Mouse (Mus musculus): ENCODE results near the gene Nos2.
A peak's percentile ranks its signal among the peaks of the same experiment; 100 is the strongest.

The Nos2 gene

GRCm38 (mm10) chr11:78920411-78920939 is at the start of gene Nos2:
Gene Nos2, plus strand, starts transcription at chr11:78920787.
- no peak for DNase-seq (ENCODE audit: low read depth)

GRCm38 (mm10) chr11:78870891-78871290 is 49.7 kb upstream of the Nos2 start:
- peak; percentile 9 for DNase-seq (ENCODE audit: low read depth)

GRCm38 (mm10) chr11:78872782-78873181 is 47.8 kb upstream of the Nos2 start:
- DNase-seq (ENCODE audit: low read depth): no peak

- no peak for DNase-seq (ENCODE audit: low read depth)
Observed at GRCm38 (mm10) chr11:78879727-78880126, 40.9 kb upstream of the Nos2 start.

GRCm38 (mm10) chr11:78886693-78887092 is 33.9 kb upstream of the Nos2 start:
- DNase-seq (ENCODE audit: low read depth): no peak

DNA sequence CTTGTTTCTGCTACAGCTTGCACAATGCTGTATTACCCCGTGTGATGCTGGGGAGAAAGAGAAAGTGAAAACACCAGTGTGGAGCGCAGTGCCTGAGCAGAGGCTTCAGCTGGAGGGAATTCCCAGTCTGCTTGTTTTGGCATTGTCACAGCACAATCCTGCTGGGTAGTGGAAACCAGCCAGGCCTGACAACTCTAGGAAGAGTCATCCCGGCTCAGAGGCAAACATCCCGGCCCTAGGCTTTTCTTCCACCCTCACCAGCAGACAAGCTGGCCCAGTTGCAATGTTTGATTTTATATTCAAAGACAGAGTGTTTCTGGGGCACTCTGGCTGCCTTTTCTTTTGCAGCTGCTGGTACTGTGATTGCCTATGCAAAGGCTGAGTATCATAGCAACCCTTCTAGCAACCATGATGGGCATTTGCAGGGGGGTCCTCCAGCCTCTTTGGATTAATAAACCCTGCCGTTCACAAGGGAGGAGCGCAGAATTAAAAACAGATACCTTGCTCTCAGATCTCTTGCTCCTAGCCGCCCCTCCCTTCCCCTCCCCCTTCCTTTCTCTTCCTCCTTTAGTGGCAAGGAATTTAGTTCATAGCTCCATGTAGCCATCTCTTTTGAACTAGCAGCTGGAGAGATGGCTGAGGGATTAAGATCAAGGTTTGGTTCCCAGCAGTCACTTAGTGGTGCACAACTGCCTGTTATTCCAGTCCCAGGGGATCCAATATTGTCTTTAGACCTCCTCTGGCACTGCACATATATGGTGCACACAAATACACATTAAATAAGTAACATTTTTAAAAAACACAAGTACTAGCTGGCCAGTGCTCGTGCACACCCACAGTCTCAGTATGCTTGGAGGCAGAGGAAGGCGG is 33.2 kb upstream of the Nos2 start:
- DNase-seq (ENCODE audit: low read depth): no peak

- DNase-seq (ENCODE audit: low read depth): no peak
Observed at GRCm38 (mm10) chr11:78889156-78889555, 31.4 kb upstream of the Nos2 start.

DNA sequence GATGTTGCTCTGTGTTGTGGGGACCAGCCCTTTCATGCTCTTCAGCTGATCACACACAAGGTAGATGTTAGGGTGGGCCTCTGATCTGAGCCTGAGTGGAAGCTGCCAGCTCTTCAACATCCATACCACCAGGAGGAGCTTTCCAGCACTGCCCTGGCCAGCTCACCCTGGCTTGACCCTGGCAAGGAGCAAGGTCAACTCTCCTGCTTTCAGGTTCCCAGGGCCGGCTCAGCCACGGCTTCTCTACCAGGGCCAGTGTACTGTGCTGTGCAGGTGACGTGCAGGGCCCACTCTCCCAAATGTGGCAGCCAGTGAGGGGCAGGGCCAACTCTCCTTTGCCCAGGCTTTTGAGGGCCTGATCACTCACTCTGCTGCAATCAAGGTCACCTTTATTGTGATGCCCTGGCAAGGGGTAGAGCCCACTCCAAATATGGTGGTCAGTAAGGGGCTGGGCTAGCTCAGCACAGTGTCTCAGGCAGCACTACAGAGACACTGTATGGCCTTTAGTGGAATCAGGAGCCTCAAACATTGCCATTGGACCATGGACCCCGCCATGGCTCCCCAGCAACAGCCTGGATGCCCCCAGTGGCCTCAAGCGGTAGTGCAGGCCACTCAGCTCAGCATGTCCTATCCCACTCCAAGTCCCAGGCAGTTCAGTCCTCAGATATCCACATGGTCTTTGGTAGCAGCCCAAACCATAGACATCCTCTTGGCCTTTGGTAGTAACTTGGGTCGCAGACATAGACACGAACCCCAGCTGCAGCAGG is 24.0 kb upstream of the Nos2 start:
- peak; percentile 11 for DNase-seq (ENCODE audit: low read depth)

- no peak for DNase-seq (ENCODE audit: low read depth)
Observed at GRCm38 (mm10) chr11:78915473-78915872, 5.1 kb upstream of the Nos2 start.

- no peak for DNase-seq (ENCODE audit: low read depth)
Observed at GRCm38 (mm10) chr11:78916410-78916809, 4.2 kb upstream of the Nos2 start.

- DNase-seq (ENCODE audit: low read depth): no peak
Observed at GRCm38 (mm10) chr11:78919745-78920144, 842 bp upstream of the Nos2 start.

- peak; percentile 23 for DNase-seq (ENCODE audit: low read depth)
Observed at GRCm38 (mm10) chr11:78922678-78923407, 2.3 kb downstream of the Nos2 start.

DNA sequence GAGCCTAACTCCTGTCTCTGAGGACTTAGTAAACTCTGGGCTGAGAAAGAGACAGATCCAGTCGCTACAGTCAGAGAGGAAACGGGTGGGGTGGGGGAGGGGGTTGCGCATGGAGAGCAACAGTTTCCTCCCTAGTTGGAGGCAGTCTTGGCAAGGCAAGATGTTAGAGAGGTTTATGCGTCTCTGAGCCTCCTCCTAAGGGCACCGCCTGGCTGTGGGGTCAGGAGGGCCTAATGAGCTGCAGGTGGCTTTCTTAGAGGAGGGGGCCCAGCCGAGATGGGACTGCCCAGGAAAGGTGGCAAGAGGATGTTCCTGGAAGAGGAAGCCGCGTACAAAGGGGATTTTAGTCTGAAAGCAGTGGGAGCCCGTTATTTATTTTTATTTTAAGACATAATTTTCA is 3.5 kb downstream of the Nos2 start:
- DNase-seq (ENCODE audit: low read depth): no peak

DNA sequence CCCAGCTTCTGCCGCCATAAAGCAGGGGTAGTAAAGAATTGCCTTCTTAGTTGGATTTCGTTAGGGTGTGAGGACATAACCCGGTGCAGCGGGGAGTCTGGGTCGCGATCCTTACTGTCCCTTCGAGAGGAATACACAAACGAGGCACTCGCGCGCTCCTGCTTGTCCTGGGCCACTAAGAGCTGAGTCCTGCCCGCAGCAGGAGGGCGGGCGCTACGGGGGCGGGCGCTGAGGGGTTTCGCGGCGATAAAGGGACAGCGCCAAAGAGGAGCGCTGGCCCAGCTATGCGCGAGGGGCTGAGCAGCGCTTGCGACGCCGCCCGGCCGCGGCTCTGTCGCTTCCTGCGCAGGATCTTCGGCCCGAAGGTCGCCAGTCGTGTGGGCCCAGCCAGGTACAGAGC is 4.3 kb downstream of the Nos2 start:
- no peak for DNase-seq (ENCODE audit: low read depth)

GRCm38 (mm10) chr11:78929345-78929744 is 8.8 kb downstream of the Nos2 start:
- DNase-seq (ENCODE audit: low read depth): no peak

GRCm38 (mm10) chr11:78934307-78934706 is 13.7 kb downstream of the Nos2 start:
- no peak for DNase-seq (ENCODE audit: low read depth)

DNA sequence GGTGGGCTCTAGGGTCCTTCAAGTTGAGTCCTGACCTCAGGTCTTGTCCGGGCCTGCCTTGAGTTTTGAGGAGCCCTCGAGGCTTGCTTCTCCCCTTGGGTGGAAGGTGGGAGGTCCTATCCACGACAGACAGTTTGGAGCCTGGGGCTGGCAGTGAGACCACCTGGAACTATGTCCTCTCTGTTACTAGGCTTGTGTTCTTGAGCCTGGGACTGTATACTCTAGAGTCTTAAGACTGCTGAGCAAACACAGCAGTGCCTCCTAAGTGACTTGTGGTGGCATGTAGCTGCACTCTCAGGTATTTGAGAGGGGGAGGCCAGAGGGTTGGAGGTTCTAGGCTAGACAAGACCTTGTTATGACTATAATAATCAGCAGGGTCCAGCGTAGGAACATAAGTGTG is 14.1 kb downstream of the Nos2 start:
- DNase-seq (ENCODE audit: low read depth): no peak

GRCm38 (mm10) chr11:78935178-78935577 is 14.6 kb downstream of the Nos2 start:
- no peak for DNase-seq (ENCODE audit: low read depth)

GRCm38 (mm10) chr11:78943083-78943482 is 22.5 kb downstream of the Nos2 start:
- DNase-seq (ENCODE audit: low read depth): no peak

GRCm38 (mm10) chr11:78950365-78950764 is 29.8 kb downstream of the Nos2 start:
- no peak for DNase-seq (ENCODE audit: low read depth)

- DNase-seq (ENCODE audit: low read depth): peak; percentile 16
Observed at GRCm38 (mm10) chr11:78952467-78952866, 31.9 kb downstream of the Nos2 start.

GRCm38 (mm10) chr11:78956260-78956659 is 35.7 kb downstream of the Nos2 start:
- DNase-seq (ENCODE audit: low read depth): peak; percentile 60
